Comparison of ENCODE assay signal across 34 mouse cellular contexts in genomic region chr10:126133957-126134356, GRCm38 (mm10).
DNase-seq lines count a peak whose midpoint lies in the region; ATAC-seq lines count a peak whose summit lies in the region.
"Had no signal": no experiment of that assay in that cellular context is flagged by ENCODE, and none has a peak within 500 bp of the region (broad histone marks: within the 10 kb centered on the region; RNA-seq: fewer than 3 reads in every experiment).

No protein-coding gene starts in this region.

- no peaks in the 10 kb centered on the region for H3K27me3 ChIP-seq in hindbrain, embryonic 11.5 days (ENCODE audit: control insufficient read depth, insufficient read depth, low read length)
- no peaks in the 10 kb centered on the region for H3K27me3 ChIP-seq in hindbrain, embryonic 16.5 days (replicated peaks; ENCODE audit: control insufficient read depth, insufficient read depth, low read length)
- no peaks in the 10 kb centered on the region for H3K27me3 ChIP-seq in hindbrain, embryonic 12.5 days
- H3K27me3 ChIP-seq: forebrain, embryonic 15.5 days; heart, embryonic 13.5 days; hindbrain, embryonic 15.5 days; intestine, embryonic 15.5 days; limb, embryonic 15.5 days; liver, embryonic 13.5 days; megakaryocyte, embryonic 14.5 days; neural tube, embryonic 15.5 days had no signal

- no peak overlapping the region for H3K27ac ChIP-seq in hindbrain, embryonic 11.5 days (ENCODE audit: low read depth, low read length)
- H3K27ac ChIP-seq in hindbrain, embryonic 16.5 days (ENCODE audit: low read depth, low read length) = no peak overlapping the region
- H3K27ac ChIP-seq in hindbrain, embryonic 12.5 days = no peak overlapping the region
- H3K27ac ChIP-seq: forebrain, embryonic 15.5 days; heart, adult 2 months; heart, embryonic 13.5 days; hindbrain, embryonic 15.5 days; intestine, embryonic 15.5 days; limb, embryonic 10.5 days; limb, embryonic 15.5 days; liver, embryonic 13.5 days; neural tube, embryonic 15.5 days had no signal

- H3K4me1 ChIP-seq in hindbrain, embryonic 11.5 days (replicated peaks; ENCODE audit: control insufficient read depth, insufficient read depth, low read length) = no peaks in the 10 kb centered on the region
- H3K4me1 ChIP-seq in hindbrain, embryonic 16.5 days (ENCODE audit: control insufficient read depth, insufficient read depth, low read depth, low read length) = no peaks in the 10 kb centered on the region
- no peaks in the 10 kb centered on the region; the same call in 1 of the 2 replicates for H3K4me1 ChIP-seq in hindbrain, embryonic 12.5 days
- H3K4me1 ChIP-seq: forebrain, embryonic 15.5 days; heart, embryonic 13.5 days; hindbrain, embryonic 15.5 days; intestine, embryonic 15.5 days; liver, embryonic 13.5 days; megakaryocyte, embryonic 14.5 days; neural tube, embryonic 15.5 days had no signal

- H3K36me3 ChIP-seq in hindbrain, embryonic 11.5 days (ENCODE audit: control insufficient read depth, insufficient read depth, low read length) = no peaks in the 10 kb centered on the region
- no peaks in the 10 kb centered on the region for H3K36me3 ChIP-seq in hindbrain, embryonic 16.5 days (ENCODE audit: control insufficient read depth, insufficient read depth, low read length)
- H3K36me3 ChIP-seq in hindbrain, embryonic 12.5 days = no peaks in the 10 kb centered on the region
- H3K36me3 ChIP-seq: forebrain, embryonic 15.5 days; heart, embryonic 13.5 days; hindbrain, embryonic 15.5 days; intestine, embryonic 15.5 days; limb, embryonic 10.5 days; limb, embryonic 15.5 days; liver, embryonic 13.5 days; neural tube, embryonic 15.5 days had no signal

- DNase-seq in hindbrain, embryonic 11.5 days (ENCODE audit: low spot score) = peak; percentile 61
- DNase-seq in retina, postnatal 1 day = peak; percentile 10
- DNase-seq in retina, embryonic 14.5 days (ENCODE audit: low spot score) = no peak
- no peak for DNase-seq in heart, postnatal 36 days
- no peak for DNase-seq in T-cell, adult 2 months (ENCODE audit: low spot score)
- DNase-seq: adrenal gland, adult 2 months; adrenal gland, postnatal 36 days; B cell, adult 2 months; cerebellum, adult 2 months; cerebellum, postnatal 25 days; heart, adult 2 months; heart, postnatal 10 days; kidney, adult 2 months; kidney, postnatal 36 days; layer of hippocampus, postnatal 36 days; liver, embryonic 13.5 days; lung, adult 18-20 months; lung, postnatal 4 days; right cerebral cortex, adult 18-20 months; spleen, adult 18-20 months; thymus, adult 18-20 months; thymus, postnatal 4 days had no signal

- H3K4me3 ChIP-seq in hindbrain, embryonic 11.5 days (ENCODE audit: low read depth, low read length) = no peak overlapping the region
- H3K4me3 ChIP-seq in hindbrain, embryonic 16.5 days (ENCODE audit: low read length) = no peak overlapping the region
- no peak overlapping the region for H3K4me3 ChIP-seq in hindbrain, embryonic 12.5 days
- H3K4me3 ChIP-seq: forebrain, embryonic 15.5 days; heart, adult 2 months; heart, embryonic 13.5 days; hindbrain, embryonic 15.5 days; intestine, embryonic 15.5 days; limb, embryonic 10.5 days; limb, embryonic 15.5 days; liver, embryonic 13.5 days; megakaryocyte, embryonic 14.5 days; neural tube, embryonic 15.5 days had no signal

- H3K4me2 ChIP-seq in hindbrain, embryonic 11.5 days (replicated peaks; ENCODE audit: low read depth, low read length) = no peak overlapping the region
- no peak overlapping the region for H3K4me2 ChIP-seq in hindbrain, embryonic 16.5 days (ENCODE audit: low read length)
- no peak overlapping the region for H3K4me2 ChIP-seq in hindbrain, embryonic 12.5 days (replicated peaks)
- H3K4me2 ChIP-seq: forebrain, embryonic 15.5 days; heart, embryonic 13.5 days; hindbrain, embryonic 15.5 days; intestine, embryonic 15.5 days; limb, embryonic 15.5 days; liver, embryonic 13.5 days; neural tube, embryonic 15.5 days had no signal

- peak; percentile 86 for ATAC-seq in hindbrain, embryonic 11.5 days (ENCODE audit: low FRiP score)
- no peak for ATAC-seq in hindbrain, embryonic 16.5 days
- ATAC-seq in hindbrain, embryonic 12.5 days (ENCODE audit: low FRiP score) = peak; percentile 80
- ATAC-seq: activated CD4-positive, CD25-positive, alpha-beta regulatory T cell, adult 4 months; forebrain, embryonic 15.5 days; intestine, embryonic 15.5 days; lung, postnatal 0 days had no signal

- intact Hi-C loops in heart, postnatal 36 days (cut with DNase I) = no loop called here

- no peaks in the 10 kb centered on the region for H3K9me3 ChIP-seq in hindbrain, embryonic 11.5 days (ENCODE audit: control insufficient read depth, low read length)
- no peaks in the 10 kb centered on the region for H3K9me3 ChIP-seq in hindbrain, embryonic 16.5 days (ENCODE audit: control insufficient read depth, low read length)
- no peaks in the 10 kb centered on the region for H3K9me3 ChIP-seq in hindbrain, embryonic 12.5 days (replicated peaks)
- H3K9me3 ChIP-seq: forebrain, embryonic 15.5 days; heart, embryonic 13.5 days; hindbrain, embryonic 15.5 days; intestine, embryonic 15.5 days; limb, embryonic 10.5 days; limb, embryonic 15.5 days; neural tube, embryonic 15.5 days had no signal

- no peak overlapping the region for H3K9ac ChIP-seq in hindbrain, embryonic 11.5 days (ENCODE audit: low read depth, low read length)
- no peak overlapping the region for H3K9ac ChIP-seq in hindbrain, embryonic 16.5 days (ENCODE audit: low read depth, low read length)
- H3K9ac ChIP-seq in hindbrain, embryonic 12.5 days = no peak overlapping the region
- H3K9ac ChIP-seq: forebrain, embryonic 15.5 days; heart, embryonic 13.5 days; hindbrain, embryonic 15.5 days; intestine, embryonic 15.5 days; limb, embryonic 15.5 days; liver, embryonic 13.5 days; neural tube, embryonic 15.5 days had no signal

Comparison
In these comparisons a context has a peak if more than half of its experiments do, and no peak if none do; other contexts are left out.
1. DNase-seq: peak in hindbrain, embryonic 11.5 days (single experiment) and retina, postnatal 1 day (single experiment); none in retina, embryonic 14.5 days (single experiment), heart, postnatal 36 days (0 of 2) and T-cell, adult 2 months (single experiment).